Mouse (Mus musculus): ENCODE measurements around the gene Fam120b. TPM values are rescaled to one million over a fixed set of nuclear protein-coding genes. Genes with fewer than 3 reads are reported as not detected.

Fam120b gene
- total RNA-seq (2021): 10 to 100 TPM; 44.0 to 46.6 TPM
- long read RNA-seq, experiment 1, full-length matches to known transcripts: 29 of 51 reads
- long read RNA-seq, experiment 1, partial matches to known transcripts: 9 of 51 reads
- long read RNA-seq, experiment 1, other reads (novel, unspliced or antisense): 13 of 51 reads
- long read RNA-seq, experiment 2, full-length matches to known transcripts: 18 of 27 reads
- long read RNA-seq, experiment 2, partial matches to known transcripts: 1 of 27 reads
- long read RNA-seq, experiment 2, other reads (novel, unspliced or antisense): 8 of 27 reads

- peak; percentile 85 to 91 for DNase-seq (ENCODE audit: low spot score in 2 of 2)
Observed at GRCm38 (mm10) chr17:15395997-15396675, at the start of gene Fam120b. Gene Fam120b, plus strand, starts transcription at chr17:15396202.

- no peak for DNase-seq (ENCODE audit: low spot score in 2 of 2)
Observed at GRCm38 (mm10) chr17:15350152-15350551, 45.9 kb upstream of the Fam120b start.

- peak; percentile 7 to 37 for DNase-seq (ENCODE audit: low spot score in 2 of 2)
Observed at GRCm38 (mm10) chr17:15352869-15353610, 43.0 kb upstream of the Fam120b start.

- DNase-seq (ENCODE audit: low spot score in 2 of 2): no peak
Observed at GRCm38 (mm10) chr17:15354006-15354405, 42.0 kb upstream of the Fam120b start.

GRCm38 (mm10) chr17:15355072-15355471 lies 40.9 kb upstream of the Fam120b start:
- DNase-seq (ENCODE audit: low spot score in 2 of 2): no peak

- DNase-seq (ENCODE audit: low spot score in 2 of 2): no peak
Observed at GRCm38 (mm10) chr17:15356526-15356925, 39.5 kb upstream of the Fam120b start.

GRCm38 (mm10) chr17:15357071-15357470 lies 38.9 kb upstream of the Fam120b start:
- DNase-seq (ENCODE audit: low spot score in 2 of 2): no peak

- no peak for DNase-seq (ENCODE audit: low spot score in 2 of 2)
Observed at GRCm38 (mm10) chr17:15363656-15364055, 32.3 kb upstream of the Fam120b start.

GRCm38 (mm10) chr17:15365650-15366049 lies 30.4 kb upstream of the Fam120b start:
- peak in 1 of 2 experiments; percentile 13 for DNase-seq (ENCODE audit: low spot score in 2 of 2)

GRCm38 (mm10) chr17:15370401-15370800 lies 25.6 kb upstream of the Fam120b start:
- DNase-seq (ENCODE audit: low spot score in 2 of 2): no peak

GRCm38 (mm10) chr17:15371967-15372835 lies 23.8 kb upstream of the Fam120b start:
- DNase-seq (ENCODE audit: low spot score in 2 of 2): no peak

GRCm38 (mm10) chr17:15372931-15373652 lies 22.9 kb upstream of the Fam120b start:
- no peak for DNase-seq (ENCODE audit: low spot score in 2 of 2)

GRCm38 (mm10) chr17:15374321-15375141 lies 21.5 kb upstream of the Fam120b start:
- DNase-seq (ENCODE audit: low spot score in 2 of 2): no peak

- DNase-seq (ENCODE audit: low spot score in 2 of 2): no peak
Observed at GRCm38 (mm10) chr17:15375224-15375623, 20.8 kb upstream of the Fam120b start.

GRCm38 (mm10) chr17:15375701-15376493 lies 20.1 kb upstream of the Fam120b start:
- DNase-seq (ENCODE audit: low spot score in 2 of 2): peak; percentile 36 to 47

- DNase-seq (ENCODE audit: low spot score in 2 of 2): no peak
Observed at GRCm38 (mm10) chr17:15376494-15377181, 19.4 kb upstream of the Fam120b start, which contains the start of gene Dll1. Gene Dll1, minus strand, starts transcription at chr17:15376872.

GRCm38 (mm10) chr17:15377901-15378300 lies 18.1 kb upstream of the Fam120b start:
- DNase-seq (ENCODE audit: low spot score in 2 of 2): no peak

All from left cerebral cortex, adult 18-20 months (tissue).